In genomic region chr2:163946221-163946620, GRCm38 (mm10) we compare ENCODE assay signal across 16 mouse cellular contexts. TPM values are rescaled to one million over a fixed set of nuclear protein-coding genes. Genes with fewer than 3 reads are reported as not detected.
DNase-seq lines count a peak whose midpoint lies in the region; ATAC-seq and TF ChIP-seq lines count a peak whose summit lies in the region.
"Had no signal": no experiment of that assay in that cellular context is flagged by ENCODE, and none has a peak within 500 bp of the region (broad histone marks: within the 10 kb centered on the region; RNA-seq: fewer than 3 reads in every experiment).

No protein-coding gene starts in this region.

- WGBS in heart, embryonic 11.5 days (ENCODE audit: insufficient replicate concordance), result 61% methylated on average over 15 of the region's 15 CpGs
- 66% methylated on average over 15 of the region's 15 CpGs for WGBS in lung, adult 2 months

- no peak overlapping the region for H3K9ac ChIP-seq in heart, embryonic 11.5 days (ENCODE audit: low read depth, low read length)
- H3K9ac ChIP-seq: forebrain, postnatal 0 days; heart, embryonic 13.5 days; kidney, embryonic 15.5 days; limb, embryonic 13.5 days; liver, postnatal 0 days; midbrain, embryonic 12.5 days had no signal

- no peak for TF ChIP-seq POLR2A in lung, adult 2 months (IDR thresholded peaks at IDR 0.05; ENCODE audit: borderline replicate concordance, extremely low read depth, low read depth, low read length)

- ATAC-seq in heart, embryonic 11.5 days (replicated peaks; ENCODE audit: insufficient number of reproducible peaks, low FRiP score, low TSS enrichment), result no peak
- ATAC-seq in megakaryocyte progenitor cell, adult 5-6 weeks (replicated peaks; ENCODE audit: poor library complexity), result no peak
- ATAC-seq: forebrain, postnatal 0 days; liver, postnatal 0 days had no signal

- no peak overlapping the region for H3K27ac ChIP-seq in heart, embryonic 11.5 days (ENCODE audit: low read depth, low read length)
- H3K27ac ChIP-seq: heart, embryonic 13.5 days; kidney, embryonic 15.5 days; limb, embryonic 13.5 days; midbrain, embryonic 12.5 days had no signal

- DNase-seq in heart, adult 11 months, result peak; percentile 86
- peak; percentile 31 for DNase-seq in lung, postnatal 14 days
- no peak for DNase-seq in lung, adult 2 months
- DNase-seq in adrenal gland, adult 18-20 months (ENCODE audit: low spot score in 2 of 2), result peak; percentile 42 to 65
- DNase-seq in lung, postnatal 4 days, result peak; percentile 29 to 70
- DNase-seq: cerebellum, adult 2 months; forebrain, postnatal 0 days; liver, postnatal 0 days had no signal

- no peak overlapping the region for H3K4me3 ChIP-seq in heart, embryonic 11.5 days (ENCODE audit: low read depth, low read length)
- no peak overlapping the region for H3K4me3 ChIP-seq in lung, adult 2 months (replicated peaks; ENCODE audit: extremely low read depth, low read depth, low read length)
- H3K4me3 ChIP-seq: erythroblast, embryonic 14.5 days; heart, embryonic 13.5 days; kidney, embryonic 15.5 days; limb, embryonic 13.5 days; midbrain, embryonic 12.5 days had no signal

- H3K27me3 ChIP-seq in heart, embryonic 11.5 days (ENCODE audit: control insufficient read depth, insufficient read depth, low read length), result no peaks in the 10 kb centered on the region; the same call in 1 of the 2 replicates

- no peak overlapping the region for H3K4me2 ChIP-seq in heart, embryonic 11.5 days
- H3K4me2 ChIP-seq: heart, embryonic 13.5 days; kidney, embryonic 15.5 days; limb, embryonic 13.5 days; midbrain, embryonic 12.5 days had no signal

- no peak for TF ChIP-seq CTCF in lung, adult 2 months (IDR thresholded peaks at IDR 0.05; ENCODE audit: insufficient read depth, low read length)

- H3K4me1 ChIP-seq in heart, embryonic 11.5 days (ENCODE audit: control insufficient read depth, insufficient read depth, low read length), result no peaks in the 10 kb centered on the region
- no peaks in the 10 kb centered on the region; the same call in 1 of the 2 replicates for H3K4me1 ChIP-seq in lung, adult 2 months (ENCODE audit: control insufficient read depth, insufficient read depth, low read length)
- H3K4me1 ChIP-seq: limb, embryonic 13.5 days; midbrain, embryonic 12.5 days had no signal

- H3K9me3 ChIP-seq in heart, embryonic 11.5 days (replicated peaks; ENCODE audit: control insufficient read depth, low read length), result no peaks in the 10 kb centered on the region
- H3K9me3 ChIP-seq: heart, embryonic 13.5 days; kidney, embryonic 15.5 days; limb, embryonic 13.5 days; midbrain, embryonic 12.5 days had no signal

- no peaks in the 10 kb centered on the region for H3K36me3 ChIP-seq in heart, embryonic 11.5 days (ENCODE audit: control insufficient read depth, insufficient read depth, low read length)
- H3K36me3 ChIP-seq: heart, embryonic 13.5 days; kidney, embryonic 15.5 days; limb, embryonic 13.5 days; midbrain, embryonic 12.5 days had no signal

RNA-seq across cellular contexts. Expression of gene Rims4, which starts 27.7 kb away (rescaled TPM):
- polyA plus RNA-seq in heart, embryonic 11.5 days (2014; fragmentation: Nextera tagmentation; extraction: Ambion mirVana), result 0.04 and 0.17 TPM in 2 replicates
- polyA plus RNA-seq in lung, adult 2 months (2012; rRNA removed), result 0.11 and 0.19 TPM in 2 replicates
- total RNA-seq in adrenal gland, adult 18-20 months (2021), result 100 to 1,000 TPM in 1 of 2 experiments, 10 to 100 TPM in 1; 90.5 to 234 TPM
- 0.02 TPM in 1 of 2 replicates, not detected in the other for total RNA-seq in megakaryocyte progenitor cell, adult 5-6 weeks (2015)
- total RNA-seq in megakaryocyte progenitor cell, adult 5-6 weeks (2017), result not detected in 2 replicates
- polyA plus RNA-seq: erythroblast, embryonic 14.5 days; thymus, postnatal 0 days had no signal

RNA-seq across cellular contexts. Expression of gene Ywhab, which starts 48.5 kb away (rescaled TPM):
- polyA plus RNA-seq in heart, embryonic 11.5 days (2014; fragmentation: Nextera tagmentation; extraction: Ambion mirVana), result 254 and 271 TPM in 2 replicates
- 39.4 and 52.8 TPM in 2 replicates for polyA plus RNA-seq in lung, adult 2 months (2012; rRNA removed)
- total RNA-seq in adrenal gland, adult 18-20 months (2021), result 100 to 1,000 TPM; 252 to 298 TPM
- 140 and 141 TPM in 2 replicates for total RNA-seq in megakaryocyte progenitor cell, adult 5-6 weeks (2015)
- 54.8 and 57.9 TPM in 2 replicates for total RNA-seq in megakaryocyte progenitor cell, adult 5-6 weeks (2017)

Comparison
In these comparisons a context has a peak if more than half of its experiments do, and no peak if none do; other contexts are left out.
1. RNA of gene Rims4, which starts 27.7 kb away (total RNA-seq): 90.5 to 234 TPM in adrenal gland, adult 18-20 months; 0.02 TPM in megakaryocyte progenitor cell, adult 5-6 weeks; every median in the first group is over 10 times any median in the second.